Mouse (Mus musculus) hindbrain, embryonic 13.5 days (tissue): ENCODE data around the gene Rnf43. TPM values are rescaled to one million over a fixed set of nuclear protein-coding genes. Genes with fewer than 3 reads are reported as not detected.

Experiments
- ATAC-seq: fragments of 200-750 bp; cut with Nextera tagmentation; 2 replicates; pipeline ENCODE4 v1.8.0; 2017; ENCODE audit warnings: moderate TSS enrichment; ENCODE audit not compliant: low FRiP score
- H3K27ac ChIP-seq: fragments of 300-500 bp; sonication (generic); 2 replicates; pipeline ENCODE4 v1.5.1; 2015; ENCODE audit warnings: inconsistent platforms, mild to moderate bottlenecking, moderate library complexity
- H3K27me3 ChIP-seq: fragments of 300-500 bp; sonication (generic); 2 replicates; pipeline ENCODE4 v1.6.1; 2015; ENCODE audit warnings: mild to moderate bottlenecking, inconsistent platforms
- H3K36me3 ChIP-seq: fragments of 300-500 bp; sonication (generic); 2 replicates; pipeline ENCODE4 v1.6.1; 2015; ENCODE audit warnings: mild to moderate bottlenecking, inconsistent platforms
- H3K4me1 ChIP-seq: fragments of 300-500 bp; sonication (generic); replicated peaks from 2 replicates; pipeline ENCODE4 v1.6.1; 2015; ENCODE audit warnings: inconsistent platforms
- H3K4me2 ChIP-seq: fragments of 300-500 bp; sonication (generic); 2 replicates; pipeline ENCODE4 v1.6.1; 2015; ENCODE audit warnings: inconsistent platforms, mild to moderate bottlenecking, moderate library complexity
- H3K4me3 ChIP-seq: fragments of 300-500 bp; sonication (generic); 2 replicates; pipeline ENCODE4 v1.5.1; 2015; ENCODE audit warnings: mild to moderate bottlenecking, inconsistent platforms
- H3K9ac ChIP-seq: fragments of 300-500 bp; sonication (generic); 2 replicates; pipeline ENCODE4 v1.6.1; 2015; ENCODE audit warnings: mild to moderate bottlenecking, inconsistent platforms
- H3K9me3 ChIP-seq: fragments of 300-500 bp; sonication (generic); 2 replicates; pipeline ENCODE4 v1.6.1; 2016; ENCODE audit warnings: inconsistent platforms
- whole genome bisulfite sequencing: fragments of 180-500 bp; shearing (Covaris S2); methylation state at CpG from one replicate; pipeline ENCODE4 v1.1.7; 2015; 5-methylcytosine and 5-hydroxymethylcytosine counted together
- polyA plus RNA-seq: library from polyadenylated mRNA; unstranded; fragments of >200 nt; fragmentation: Nextera tagmentation; extraction: Ambion mirVana; gene quantifications from 2 replicates; pipeline ENCODE4 v1.2.1, GENCODE M21; 2015

The Rnf43 gene
- polyA plus RNA-seq, 1 experiment from 2014 or later = 0.75 TPM

DNA sequence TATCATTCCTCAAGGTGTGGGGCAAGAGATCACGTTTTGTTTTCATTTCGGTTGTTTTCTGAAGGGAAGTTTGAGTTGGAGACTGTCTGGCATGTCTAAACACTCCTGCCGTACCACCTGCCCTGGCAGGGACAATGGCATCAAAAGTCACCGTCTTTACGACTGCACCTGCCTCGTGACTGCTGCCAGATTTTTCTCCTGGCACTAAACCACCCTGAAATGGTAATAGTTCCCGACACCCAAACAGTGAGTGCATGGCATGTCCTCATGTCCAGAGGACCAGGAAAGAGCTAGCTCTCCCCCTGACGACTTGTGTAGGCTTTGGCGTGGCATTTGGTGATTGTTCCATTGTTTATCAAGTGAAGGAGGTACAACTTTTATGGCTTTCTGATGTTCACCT, 18.3 kb downstream of the Rnf43 start:
- Histone ChIP-seq H3K9ac (no peak overlapping the region), H3K4me3 (no peak overlapping the region), H3K9me3 (no peaks in the 10 kb centered on the region), H3K27ac (no peak overlapping the region), H3K4me2 (no peak overlapping the region), H3K27me3 (0 out of 2 replicates have a peak, but pooled peaks cover 2% of the 10 kb centered on the region), H3K4me1 (no peaks in the 10 kb centered on the region), H3K36me3 (no peaks in the 10 kb centered on the region)
- no peak for ATAC-seq
- 89% methylated on average over 9 of the region's 9 CpGs for WGBS

DNA sequence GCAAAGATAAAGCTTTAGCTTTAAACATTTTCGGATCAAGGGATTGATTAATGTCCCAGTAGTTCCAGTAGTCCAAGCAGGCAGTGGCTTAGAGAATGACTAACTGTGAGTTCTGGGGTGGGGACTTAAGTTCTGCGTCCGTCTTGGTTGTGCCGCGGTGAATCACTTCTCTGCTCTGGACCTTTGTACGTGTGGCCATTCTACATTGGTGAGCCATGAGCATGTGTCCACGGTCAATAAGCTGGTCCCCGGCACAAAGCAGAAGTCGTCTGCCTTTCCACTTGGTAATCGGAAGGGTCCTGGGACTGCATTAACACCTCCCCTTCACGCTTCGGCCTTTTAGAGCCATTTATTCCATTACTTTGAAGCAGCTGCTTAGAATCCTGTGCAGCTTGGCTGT, 19.6 kb downstream of the Rnf43 start:
- H3K9me3 ChIP-seq = no peaks in the 10 kb centered on the region
- H3K36me3 ChIP-seq = no peaks in the 10 kb centered on the region
- H3K4me2 ChIP-seq = no peak overlapping the region
- no peaks in the 10 kb centered on the region for H3K4me1 ChIP-seq
- no peak for ATAC-seq
- H3K27ac ChIP-seq = no peak overlapping the region
- no peak overlapping the region for H3K9ac ChIP-seq
- H3K27me3 ChIP-seq = 0 out of 2 replicates have a peak, but pooled peaks cover 2% of the 10 kb centered on the region
- 78% methylated on average over 12 of the region's 12 CpGs for WGBS
- H3K4me3 ChIP-seq = no peak overlapping the region

- no peak overlapping the region for H3K4me2 ChIP-seq
- H3K27ac ChIP-seq = no peak overlapping the region
- H3K4me3 ChIP-seq = no peak overlapping the region
- H3K4me1 ChIP-seq = no peaks in the 10 kb centered on the region
- no peaks in the 10 kb centered on the region for H3K36me3 ChIP-seq
- H3K9ac ChIP-seq = no peak overlapping the region
- H3K9me3 ChIP-seq = no peaks in the 10 kb centered on the region
- WGBS = 53% methylated on average over 13 of the region's 13 CpGs
- ATAC-seq = no peak
- 0 out of 2 replicates have a peak, but pooled peaks cover 2% of the 10 kb centered on the region for H3K27me3 ChIP-seq
These were observed 20.5 kb downstream of the Rnf43 start for GRCm38 (mm10) chr11:87682838-87683571.

GRCm38 (mm10) chr11:87686407-87686806, 23.9 kb downstream of the Rnf43 start:
- Histone ChIP-seq H3K9me3 (no peaks in the 10 kb centered on the region), H3K4me3 (no peak overlapping the region), H3K27ac (no peak overlapping the region), H3K36me3 (no peaks in the 10 kb centered on the region), H3K4me2 (no peak overlapping the region), H3K27me3 (no peaks in the 10 kb centered on the region), H3K4me1 (peaks cover 7% of the 10 kb centered on the region), H3K9ac (no peak overlapping the region)
- ATAC-seq = no peak
- 59% methylated on average over 7 of the region's 7 CpGs for WGBS

DNA sequence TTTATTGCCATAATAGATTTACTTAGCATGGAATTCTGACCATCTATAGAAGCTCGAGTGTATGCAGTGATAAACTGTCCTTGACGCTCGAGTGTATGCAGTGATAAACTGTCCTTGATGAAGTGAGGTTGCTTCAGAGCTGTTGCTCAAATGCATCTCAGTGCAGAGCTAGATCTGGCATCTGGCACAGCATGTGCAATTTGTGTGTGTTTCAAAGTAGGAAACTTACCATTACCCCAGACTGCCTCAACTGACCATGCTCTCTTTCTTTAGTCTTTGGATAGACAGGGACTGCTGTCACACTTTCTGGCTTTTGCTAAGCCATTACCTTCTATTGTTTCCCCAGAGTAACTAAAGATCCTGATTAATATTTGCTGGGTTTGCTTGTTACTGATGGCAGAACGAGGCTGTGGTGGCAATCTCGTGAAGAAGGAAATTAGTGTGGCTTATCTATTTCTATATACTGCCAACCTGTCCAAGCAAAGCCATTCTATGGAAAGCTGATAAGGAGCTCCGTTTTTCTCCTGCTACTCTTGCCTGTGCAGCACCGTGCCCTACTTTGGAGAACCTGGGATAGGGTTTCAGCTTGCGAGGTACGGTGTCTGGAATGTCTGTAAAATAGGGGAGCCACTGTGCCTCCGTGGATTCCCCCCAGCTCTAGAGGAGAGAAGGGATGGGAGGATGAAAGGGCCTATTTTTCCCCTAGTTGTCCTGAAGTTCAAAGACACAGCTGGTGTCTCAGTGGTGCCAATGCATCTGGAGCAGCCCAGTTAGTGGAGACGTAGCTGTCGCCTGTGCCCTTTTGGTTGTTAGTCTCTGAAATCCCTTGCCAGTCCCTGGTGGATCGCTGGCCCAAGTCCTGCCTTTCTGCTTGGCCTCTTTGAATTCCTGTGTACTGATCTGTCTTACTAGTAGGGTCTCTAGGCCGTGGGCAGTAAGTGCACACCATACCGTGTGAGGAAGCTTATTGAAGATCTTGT, 25.0 kb downstream of the Rnf43 start:
- WGBS = 80% methylated on average over 15 of the region's 15 CpGs
- H3K4me2 ChIP-seq = no peak overlapping the region
- H3K27me3 ChIP-seq = no peaks in the 10 kb centered on the region
- H3K9ac ChIP-seq = no peak overlapping the region
- no peaks in the 10 kb centered on the region for H3K9me3 ChIP-seq
- no peak for ATAC-seq
- H3K4me1 ChIP-seq = peaks cover 7% of the 10 kb centered on the region
- H3K27ac ChIP-seq = no peak overlapping the region
- no peak overlapping the region for H3K4me3 ChIP-seq
- no peaks in the 10 kb centered on the region for H3K36me3 ChIP-seq

DNA sequence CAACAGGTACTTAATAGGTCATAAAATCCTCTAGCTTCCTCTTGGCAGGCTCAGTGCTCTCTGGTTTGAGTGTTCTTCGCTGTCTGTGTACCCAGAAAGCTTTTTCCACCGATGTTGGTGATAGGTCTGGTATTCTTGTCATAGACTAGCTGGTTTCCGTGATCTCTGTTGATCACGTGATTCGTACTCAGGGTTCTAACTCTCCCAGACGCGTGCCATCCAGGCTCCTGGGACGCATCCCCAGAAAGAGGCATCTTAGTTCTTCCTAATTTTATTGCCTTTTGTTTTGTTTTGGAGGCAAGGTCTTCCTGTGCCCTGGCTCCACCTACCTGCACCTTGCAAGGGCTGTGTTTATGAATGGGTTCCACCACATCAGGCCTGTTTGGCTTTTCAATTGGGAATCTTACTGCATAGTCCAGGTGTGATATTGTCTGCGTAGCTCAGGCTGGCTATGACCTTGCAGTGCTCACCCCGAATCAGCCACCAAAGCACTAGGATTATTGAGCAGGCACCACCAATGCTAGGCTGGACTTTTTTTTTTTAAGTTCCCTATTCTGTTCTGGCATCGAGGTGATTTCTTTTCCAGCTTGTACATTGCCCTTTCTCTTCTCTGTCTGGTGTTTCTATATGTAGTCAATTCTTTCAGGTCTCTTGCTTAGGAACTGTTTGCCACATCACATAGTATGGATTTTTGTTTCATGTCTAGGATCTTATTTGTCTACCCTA, 26.1 kb downstream of the Rnf43 start:
- Histone ChIP-seq H3K36me3 (no peaks in the 10 kb centered on the region), H3K27me3 (no peaks in the 10 kb centered on the region), H3K9me3 (no peaks in the 10 kb centered on the region), H3K4me2 (no peak overlapping the region), H3K4me3 (no peak overlapping the region), H3K27ac (no peak overlapping the region), H3K4me1 (peaks cover 7% of the 10 kb centered on the region), H3K9ac (no peak overlapping the region)
- ATAC-seq = no peak
- WGBS = 89% methylated on average over 11 of the region's 11 CpGs

DNA sequence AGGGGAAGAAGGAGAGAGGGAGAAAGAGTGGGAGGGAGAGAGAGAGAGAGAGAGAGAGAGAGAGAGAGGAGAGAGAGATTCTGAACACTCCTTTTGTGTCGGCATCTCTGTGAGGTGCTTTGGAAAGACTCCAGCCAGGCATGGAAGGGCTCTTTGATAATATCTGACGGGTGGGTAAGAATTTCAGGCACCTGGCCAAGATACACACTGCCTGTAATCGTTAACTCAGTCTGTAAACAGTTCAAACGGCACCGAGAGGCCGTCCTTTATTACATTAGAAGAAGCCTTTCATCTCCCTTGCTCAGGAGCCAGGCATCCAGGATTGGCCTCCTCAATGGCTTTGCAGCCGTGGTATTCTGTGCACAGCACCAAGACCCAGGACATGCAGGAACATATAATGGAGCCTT, 26.9 kb downstream of the Rnf43 start:
- no peak overlapping the region for H3K4me2 ChIP-seq
- H3K9me3 ChIP-seq = no peaks in the 10 kb centered on the region
- 44% methylated on average over 7 of the region's 7 CpGs for WGBS
- no peaks in the 10 kb centered on the region for H3K36me3 ChIP-seq
- ATAC-seq = no peak
- no peak overlapping the region for H3K27ac ChIP-seq
- no peaks in the 10 kb centered on the region for H3K27me3 ChIP-seq
- no peak overlapping the region for H3K4me3 ChIP-seq
- peaks cover 7% of the 10 kb centered on the region for H3K4me1 ChIP-seq
- no peak overlapping the region for H3K9ac ChIP-seq

DNA sequence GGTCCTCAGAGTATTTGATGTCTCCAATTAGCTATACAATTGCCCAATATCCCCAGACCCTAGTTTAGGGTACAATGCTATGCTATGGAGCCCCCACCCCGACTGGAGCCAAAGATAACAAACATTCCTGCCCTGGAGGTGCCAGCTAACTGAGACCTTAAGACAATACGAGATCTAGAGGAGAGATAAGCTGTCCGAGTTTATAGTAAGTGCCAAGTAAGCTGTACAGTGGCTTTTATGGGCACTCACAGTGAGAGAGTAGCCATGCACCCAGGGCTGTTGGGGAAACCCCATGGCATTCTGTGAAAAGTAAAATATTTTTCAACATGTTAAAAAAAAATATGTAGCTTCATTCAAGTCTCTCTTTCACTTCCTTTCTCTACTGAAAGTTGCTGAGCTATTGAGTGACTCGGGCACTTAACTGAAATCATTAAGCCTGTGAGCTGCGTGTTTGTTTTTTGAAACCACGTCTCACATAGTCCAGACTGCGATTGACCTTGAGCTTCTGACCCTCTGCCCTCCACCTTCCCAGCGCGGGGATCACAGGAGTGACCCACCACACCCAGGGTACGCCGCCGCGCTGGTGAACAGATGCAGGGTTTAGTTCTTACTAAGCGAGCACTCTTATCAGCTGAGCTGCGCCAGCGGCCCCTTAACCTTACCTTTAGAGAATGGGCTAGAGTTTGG, 27.7 kb downstream of the Rnf43 start:
- ATAC-seq = no peak
- WGBS = 75% methylated on average over 16 of the region's 16 CpGs
- H3K27me3 ChIP-seq = no peaks in the 10 kb centered on the region
- no peak overlapping the region for H3K4me3 ChIP-seq
- peaks cover 7% of the 10 kb centered on the region for H3K4me1 ChIP-seq
- H3K9ac ChIP-seq = no peak overlapping the region
- H3K36me3 ChIP-seq = no peaks in the 10 kb centered on the region
- no peak overlapping the region for H3K4me2 ChIP-seq
- H3K9me3 ChIP-seq = no peaks in the 10 kb centered on the region
- no peak overlapping the region for H3K27ac ChIP-seq

- no peaks in the 10 kb centered on the region for H3K36me3 ChIP-seq
- WGBS = 81% methylated on average over 14 of the region's 14 CpGs
- no peaks in the 10 kb centered on the region for H3K27me3 ChIP-seq
- no peaks in the 10 kb centered on the region for H3K9me3 ChIP-seq
- H3K4me1 ChIP-seq = no peaks in the 10 kb centered on the region
- no peak for ATAC-seq
- no peak overlapping the region for H3K9ac ChIP-seq
- no peak overlapping the region for H3K27ac ChIP-seq
- no peak overlapping the region for H3K4me2 ChIP-seq
- H3K4me3 ChIP-seq = no peak overlapping the region
These were observed 34.7 kb downstream of the Rnf43 start for GRCm38 (mm10) chr11:87697131-87697682.

DNA sequence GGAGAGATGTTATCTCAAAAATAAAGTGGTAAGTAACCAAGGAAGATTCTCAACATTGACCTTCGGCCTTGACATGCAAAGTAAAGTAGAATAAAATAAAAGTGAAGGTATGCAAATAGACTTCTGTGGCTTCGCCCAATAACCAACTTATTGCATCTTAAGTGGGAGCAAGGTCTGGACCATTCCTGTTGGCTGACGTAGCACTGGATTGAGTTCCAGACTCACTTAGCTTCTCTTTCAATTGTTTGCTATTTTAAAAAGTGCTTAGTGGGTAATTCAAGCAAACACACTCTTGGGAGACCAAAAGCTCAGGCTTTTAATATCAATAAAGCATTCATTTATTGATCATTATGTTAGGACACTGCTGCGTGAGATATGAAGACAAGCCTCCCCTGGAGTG, 35.6 kb downstream of the Rnf43 start:
- no peaks in the 10 kb centered on the region for H3K36me3 ChIP-seq
- H3K27me3 ChIP-seq = no peaks in the 10 kb centered on the region
- ATAC-seq = no peak

DNA sequence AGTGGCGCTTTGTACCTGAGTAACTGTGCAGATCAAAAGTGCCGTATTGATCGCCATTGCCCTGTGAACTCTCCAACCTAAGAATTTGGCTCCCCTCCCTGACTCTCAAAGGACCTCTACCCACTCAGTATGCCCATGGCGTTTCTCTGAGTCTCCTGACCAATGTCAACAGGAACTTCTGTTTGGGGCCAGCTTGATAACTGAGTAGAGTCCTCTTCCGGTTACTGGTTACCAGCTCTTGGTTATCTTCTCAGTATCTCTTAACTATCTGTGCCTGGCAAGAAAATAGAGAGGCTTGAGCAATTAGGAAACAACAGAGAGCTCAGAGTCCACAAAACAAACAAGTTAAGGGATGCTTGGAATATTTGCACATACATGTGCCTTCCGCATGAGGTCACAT, 38.6 kb downstream of the Rnf43 start:
- WGBS = 88% methylated on average over 6 of the region's 6 CpGs
- no peaks in the 10 kb centered on the region for H3K9me3 ChIP-seq

More for the DNA sequence above, 35.6 kb downstream of the Rnf43 start:
- Histone ChIP-seq H3K27ac (no peak overlapping the region), H3K9ac (no peak overlapping the region), H3K4me2 (no peak overlapping the region), H3K9me3 (no peaks in the 10 kb centered on the region), H3K4me3 (no peak overlapping the region), H3K4me1 (no peaks in the 10 kb centered on the region)
- 88% methylated on average over 4 of the region's 4 CpGs for WGBS

More for the DNA sequence above, 38.6 kb downstream of the Rnf43 start:
- Histone ChIP-seq H3K27me3 (no peaks in the 10 kb centered on the region), H3K4me1 (no peaks in the 10 kb centered on the region), H3K4me2 (no peak overlapping the region), H3K36me3 (no peaks in the 10 kb centered on the region), H3K9ac (no peak overlapping the region), H3K27ac (no peak overlapping the region), H3K4me3 (no peak overlapping the region)
- ATAC-seq = no peak
